Mouse (Mus musculus) heart, embryonic 16.5 days (tissue): ENCODE measurements around the gene Gclc. TPM values are rescaled to one million over a fixed set of nuclear protein-coding genes. Genes with fewer than 3 reads are reported as not detected.

ENCODE experiments used
- ATAC-seq: fragments of 200-750 bp; cut with Nextera tagmentation; replicated peaks from 2 replicates; pipeline ENCODE4 v1.8.0; 2017; ENCODE audit warnings: moderate number of reproducible peaks; ENCODE audit not compliant: insufficient read depth, low FRiP score; ENCODE audit errors: extremely low read depth
- H3K27ac ChIP-seq: fragments of 300-500 bp; sonication (generic); 2 replicates; pipeline ENCODE4 v1.5.1; 2014; ENCODE audit warnings: mild to moderate bottlenecking, low read length, control low read depth, moderate library complexity
- H3K27me3 ChIP-seq: fragments of 300-500 bp; sonication (generic); 2 replicates; pipeline ENCODE4 v1.6.1; 2014; ENCODE audit warnings: low read length, mixed read lengths; ENCODE audit not compliant: control insufficient read depth, insufficient read depth
- H3K36me3 ChIP-seq: fragments of 300-500 bp; sonication (generic); 2 replicates; pipeline ENCODE4 v1.6.1; 2014; ENCODE audit not compliant: control insufficient read depth, insufficient read depth
- H3K4me1 ChIP-seq: fragments of 300-500 bp; sonication (generic); 2 replicates; pipeline ENCODE4 v1.6.1; 2014; ENCODE audit warnings: low read length, mixed read lengths; ENCODE audit not compliant: control insufficient read depth, insufficient read depth
- H3K4me2 ChIP-seq: fragments of 300-500 bp; sonication (generic); 2 replicates; pipeline ENCODE4 v1.6.1; 2014; ENCODE audit warnings: low read depth, mild to moderate bottlenecking, control low read depth, low read length
- H3K4me3 ChIP-seq: fragments of 300-500 bp; sonication (generic); 2 replicates; pipeline ENCODE4 v1.5.1; 2014; ENCODE audit warnings: mild to moderate bottlenecking, control low read depth, low read length
- H3K9ac ChIP-seq: fragments of 300-500 bp; sonication (generic); 2 replicates; pipeline ENCODE4 v1.6.1; 2014; ENCODE audit warnings: low read length, control low read depth
- H3K9me3 ChIP-seq: fragments of 300-500 bp; sonication (generic); replicated peaks from 2 replicates; pipeline ENCODE4 v1.6.1; 2016; ENCODE audit warnings: low read length; ENCODE audit not compliant: control insufficient read depth
- WGBS: fragments of 180-500 bp; shearing (Covaris S2); extraction: QIAGEN DNeasy Blood & Tissue Kit; methylation state at CpG from one replicate; pipeline ENCODE4 v1.1.7; 2014; 5-methylcytosine and 5-hydroxymethylcytosine counted together
- polyA plus RNA-seq: library from polyadenylated mRNA; unstranded; fragments of >200 nt; fragmentation: Nextera tagmentation; extraction: Ambion mirVana; gene quantifications from 2 replicates; pipeline ENCODE4 v1.2.1, GENCODE M21; 2015

Gene Gclc
- polyA plus RNA-seq, 1 experiment from 2014 or later, result 6.6 TPM

GRCm38 (mm10) chr9:77838586-77838985, 84.3 kb downstream of the Gclc start:
- WGBS, result 60% methylated on average over 5 of the region's 5 CpGs
- ATAC-seq, result no peak
- H3K4me2 ChIP-seq, result no peak overlapping the region
- H3K4me1 ChIP-seq, result no peaks in the 10 kb centered on the region; the same call in 1 of the 2 replicates
- H3K9ac ChIP-seq, result no peak overlapping the region
- no peaks in the 10 kb centered on the region for H3K36me3 ChIP-seq
- no peak overlapping the region for H3K4me3 ChIP-seq
- no peak overlapping the region for H3K27ac ChIP-seq
- no peaks in the 10 kb centered on the region for H3K27me3 ChIP-seq
- no peaks in the 10 kb centered on the region for H3K9me3 ChIP-seq

Other genes with a start within 250 kb of the Gclc start
- 19.5 and 23.6 TPM in 2 replicates for gene Lrrc1, start 209.7 kb upstream of the Gclc start, polyA plus RNA-seq
- gene Klhl31, start 118.0 kb upstream of the Gclc start, polyA plus RNA-seq, result 54.2 and 59.9 TPM in 2 replicates
- gene Elovl5, start 162.8 kb downstream of the Gclc start, polyA plus RNA-seq, result 62.2 and 67.3 TPM in 2 replicates